Mouse (Mus musculus) forebrain, embryonic 10.5 days (tissue): ENCODE measurements around the gene Lrrn3. TPM values are rescaled to one million over a fixed set of nuclear protein-coding genes. Genes with fewer than 3 reads are reported as not detected.

Source experiments
- DNase-seq: peaks from one replicate; pipeline ENCODE4 v3.0.0-alpha.2; 2017; ENCODE audit warnings: low spot score; ENCODE audit errors: extremely low spot score
- H3K27ac ChIP-seq: fragments of 300-500 bp; sonication (generic); 2 replicates; pipeline ENCODE4 v1.5.1; 2016; ENCODE audit warnings: mild to moderate bottlenecking
- H3K27me3 ChIP-seq: fragments of 300-500 bp; sonication (generic); 2 replicates; pipeline ENCODE4 v1.6.1; 2016; ENCODE audit warnings: mild to moderate bottlenecking; ENCODE audit not compliant: poor library complexity, severe bottlenecking
- H3K36me3 ChIP-seq: fragments of 300-500 bp; sonication (generic); replicated peaks from 2 replicates; pipeline ENCODE4 v1.6.1; 2016; ENCODE audit warnings: mild to moderate bottlenecking, moderate library complexity
- H3K4me1 ChIP-seq: fragments of 300-500 bp; sonication (generic); 2 replicates; pipeline ENCODE4 v1.6.1; 2016
- H3K4me3 ChIP-seq: fragments of 300-500 bp; sonication (generic); 2 replicates; pipeline ENCODE4 v1.5.1; 2016; ENCODE audit warnings: mild to moderate bottlenecking, moderate library complexity
- H3K9me3 ChIP-seq: fragments of 300-500 bp; sonication (generic); 2 replicates; pipeline ENCODE4 v1.6.1; 2016; ENCODE audit warnings: mild to moderate bottlenecking, moderate library complexity
- WGBS: fragments of 180-500 bp; shearing (Covaris S2); methylation state at CpG from one replicate; pipeline ENCODE4 v1.1.7; 2016; 5-methylcytosine and 5-hydroxymethylcytosine counted together
- polyA plus RNA-seq: library from polyadenylated mRNA; unstranded; fragments of >200 nt; fragmentation: Nextera tagmentation; extraction: Ambion mirVana; gene quantifications from 2 replicates; pipeline ENCODE4 v1.2.1, GENCODE M21; 2016

Lrrn3 gene
- polyA plus RNA-seq, 1 experiment from 2014 or later, result 6.3 TPM

DNA sequence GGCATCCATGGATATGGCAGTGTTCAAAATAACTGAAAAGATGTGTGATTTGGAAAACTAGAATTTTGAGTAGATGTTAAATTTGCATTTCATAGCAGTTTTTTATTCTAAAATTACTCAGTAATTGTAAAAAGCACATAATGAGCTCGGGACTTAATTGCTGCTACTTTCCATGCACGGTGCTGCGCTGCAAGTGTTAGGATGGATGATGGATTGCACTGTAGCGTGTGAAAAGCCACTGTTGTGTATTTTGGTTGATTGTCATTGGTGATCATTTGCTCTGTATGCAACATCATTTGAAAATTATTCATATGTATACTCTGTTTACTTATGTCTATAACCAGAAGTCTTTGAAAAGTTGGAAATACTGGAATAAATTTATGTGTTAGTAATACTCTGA lies 68.3 kb downstream of the Lrrn3 start:
- H3K9me3 ChIP-seq, result no peaks in the 10 kb centered on the region
- H3K27me3 ChIP-seq, result no peaks in the 10 kb centered on the region
- no peak overlapping the region for H3K27ac ChIP-seq
- no peaks in the 10 kb centered on the region for H3K36me3 ChIP-seq
- H3K4me3 ChIP-seq, result no peak overlapping the region
- H3K4me1 ChIP-seq, result no peaks in the 10 kb centered on the region
- DNase-seq, result no peak
- WGBS, result 91% methylated on average over 4 of the region's 4 CpGs

DNA sequence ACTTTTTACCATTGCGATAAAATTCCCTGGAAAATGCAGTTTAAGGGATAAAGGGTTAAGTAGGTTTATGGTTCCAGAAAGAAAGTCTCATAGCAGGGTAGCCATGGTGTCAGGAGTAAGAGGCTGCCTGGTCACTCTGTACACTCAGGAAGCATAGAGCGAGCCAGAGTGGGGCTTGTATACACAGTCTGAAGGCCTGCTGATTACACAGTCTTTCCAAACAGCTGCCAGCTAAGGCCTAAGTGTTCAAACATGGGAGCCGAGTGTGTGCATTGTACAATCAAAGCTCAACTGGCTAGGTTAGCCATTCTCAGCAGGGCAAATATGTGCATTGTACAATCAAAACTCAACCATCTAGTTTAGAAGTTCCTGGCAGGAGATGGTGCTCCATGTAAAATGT lies 69.1 kb downstream of the Lrrn3 start:
- Histone ChIP-seq H3K36me3 (no peaks in the 10 kb centered on the region), H3K9me3 (no peaks in the 10 kb centered on the region), H3K4me3 (no peak overlapping the region), H3K27me3 (no peaks in the 10 kb centered on the region), H3K4me1 (no peaks in the 10 kb centered on the region), H3K27ac (no peak overlapping the region)
- no peak for DNase-seq
- 88% methylated on average over 3 of the region's 3 CpGs for WGBS

DNA sequence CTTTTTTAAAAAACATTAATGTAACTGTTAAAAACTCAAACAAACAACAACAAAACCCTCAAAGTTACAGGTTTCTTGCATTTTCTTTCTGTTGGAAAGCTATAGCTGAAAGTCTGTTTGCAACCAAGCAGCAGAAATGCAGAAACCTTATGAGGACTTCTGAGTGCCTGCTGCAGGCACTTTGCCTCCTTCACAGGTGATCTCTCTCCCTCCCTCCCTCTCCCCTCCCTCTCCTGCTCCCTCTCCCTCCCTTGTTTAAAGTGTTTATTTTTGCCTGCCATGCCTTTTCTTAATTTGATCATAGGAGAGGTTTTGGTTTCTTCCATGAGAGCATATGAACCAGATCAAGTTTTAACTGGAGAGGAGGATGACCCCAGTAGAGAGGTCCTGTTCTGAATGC lies 69.6 kb downstream of the Lrrn3 start:
- DNase-seq, result no peak
- no peaks in the 10 kb centered on the region for H3K9me3 ChIP-seq
- H3K27me3 ChIP-seq, result no peaks in the 10 kb centered on the region
- H3K27ac ChIP-seq, result no peak overlapping the region
- no peaks in the 10 kb centered on the region for H3K4me1 ChIP-seq
- no peak overlapping the region for H3K4me3 ChIP-seq
- H3K36me3 ChIP-seq, result no peaks in the 10 kb centered on the region

DNA sequence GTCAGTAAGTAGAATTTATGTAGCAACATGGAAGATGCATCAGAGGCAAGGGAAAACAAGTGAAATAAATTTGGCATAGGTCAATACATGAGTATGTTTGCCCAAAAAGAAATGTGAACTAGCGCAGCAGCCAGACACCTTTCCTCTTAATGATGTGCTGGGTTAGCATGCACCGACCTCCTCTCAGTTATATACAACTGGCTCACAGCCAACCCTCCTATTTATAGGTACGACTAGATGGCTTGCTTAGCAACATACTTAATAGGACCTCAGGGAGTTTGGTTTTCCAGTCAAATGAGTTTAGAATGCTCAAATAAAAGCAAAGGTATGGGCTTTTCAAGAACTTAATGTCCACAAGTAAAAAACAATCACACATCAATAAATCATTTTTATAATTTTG lies 76.8 kb downstream of the Lrrn3 start:
- Histone ChIP-seq H3K27me3 (no peaks in the 10 kb centered on the region), H3K4me1 (no peaks in the 10 kb centered on the region), H3K36me3 (no peaks in the 10 kb centered on the region), H3K9me3 (no peaks in the 10 kb centered on the region), H3K4me3 (no peak overlapping the region), H3K27ac (no peak overlapping the region)
- DNase-seq, result no peak
- WGBS, result 89% methylated on average over 3 of the region's 3 CpGs

DNA sequence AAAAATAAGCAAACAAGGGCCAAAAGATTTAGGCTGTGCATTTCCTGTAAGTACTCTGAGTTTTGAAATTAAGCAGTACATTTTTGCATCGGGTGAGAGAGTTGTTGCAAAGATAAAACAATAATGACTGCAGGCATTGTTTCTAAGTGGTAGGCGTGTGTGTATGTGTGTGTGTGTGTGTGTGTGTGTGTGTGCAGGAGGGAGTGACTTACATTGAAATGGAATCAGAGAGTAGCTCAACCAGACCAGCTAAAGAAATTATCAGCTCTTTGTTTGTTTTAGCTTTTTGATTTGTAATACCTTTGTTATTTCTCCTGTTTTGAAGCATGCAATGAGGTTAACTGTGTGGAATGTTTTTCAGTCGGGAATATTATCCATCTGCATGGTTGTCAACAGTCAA lies 84.3 kb downstream of the Lrrn3 start:
- Histone ChIP-seq H3K27me3 (no peaks in the 10 kb centered on the region), H3K9me3 (no peaks in the 10 kb centered on the region), H3K27ac (no peak overlapping the region), H3K4me3 (no peak overlapping the region), H3K4me1 (no peaks in the 10 kb centered on the region), H3K36me3 (no peaks in the 10 kb centered on the region)
- WGBS, result 80% methylated on average over 3 of the region's 3 CpGs
- no peak for DNase-seq
